Comparison of ENCODE assay signal across 29 mouse cellular contexts in genomic region chr10:112788236-112788635, GRCm38 (mm10).
DNase-seq lines count a peak whose midpoint lies in the region; ATAC-seq and TF ChIP-seq lines count a peak whose summit lies in the region.
"Had no signal": no experiment of that assay in that cellular context is flagged by ENCODE, and none has a peak within 500 bp of the region (broad histone marks: within the 10 kb centered on the region; RNA-seq: fewer than 3 reads in every experiment).

No protein-coding gene starts in this region.

- no peak overlapping the region for H3K9ac ChIP-seq in hindbrain, embryonic 11.5 days (ENCODE audit: low read depth, low read length)
- no peak overlapping the region for H3K9ac ChIP-seq in forebrain, embryonic 13.5 days
- H3K9ac ChIP-seq: embryonic facial prominence, embryonic 15.5 days; heart, embryonic 15.5 days; hindbrain, embryonic 12.5 days; liver, embryonic 14.5 days; midbrain, embryonic 15.5 days had no signal

- no peak overlapping the region for H3K27ac ChIP-seq in hindbrain, embryonic 11.5 days (ENCODE audit: low read depth, low read length)
- no peak overlapping the region for H3K27ac ChIP-seq in forebrain, embryonic 13.5 days
- H3K27ac ChIP-seq: embryonic facial prominence, embryonic 10.5 days; embryonic facial prominence, embryonic 15.5 days; heart, embryonic 10.5 days; heart, embryonic 15.5 days; hindbrain, embryonic 12.5 days; kidney, postnatal 0 days; liver, embryonic 14.5 days; midbrain, embryonic 10.5 days; midbrain, embryonic 15.5 days had no signal

- H3K79me3 ChIP-seq in C2C12 (ENCODE audit: low read depth), result no peaks in the 10 kb centered on the region

- TF ChIP-seq CTCF in C2C12 (IDR thresholded peaks at IDR 0.05; ENCODE audit: control insufficient read depth, insufficient read depth, insufficient read length), result no peak

- H3ac ChIP-seq in C2C12 (ENCODE audit: control insufficient read depth, insufficient read length, low read depth), result no peak overlapping the region

- H3K4me3 ChIP-seq in C2C12 (ENCODE audit: insufficient read depth, poor library complexity, severe bottlenecking), result no peak overlapping the region
- H3K4me3 ChIP-seq in hindbrain, embryonic 11.5 days (ENCODE audit: low read depth, low read length), result no peak overlapping the region
- H3K4me3 ChIP-seq in forebrain, embryonic 13.5 days, result no peak overlapping the region
- H3K4me3 ChIP-seq: embryonic facial prominence, embryonic 10.5 days; embryonic facial prominence, embryonic 15.5 days; heart, embryonic 10.5 days; heart, embryonic 15.5 days; hindbrain, embryonic 12.5 days; midbrain, embryonic 10.5 days; midbrain, embryonic 15.5 days had no signal

- no peaks in the 10 kb centered on the region for H3K27me3 ChIP-seq in C2C12 (ENCODE audit: control insufficient read depth, insufficient read depth, insufficient read length)
- no peaks in the 10 kb centered on the region for H3K27me3 ChIP-seq in hindbrain, embryonic 11.5 days (ENCODE audit: control insufficient read depth, insufficient read depth, low read length)
- no peaks in the 10 kb centered on the region for H3K27me3 ChIP-seq in forebrain, embryonic 13.5 days
- H3K27me3 ChIP-seq: embryonic facial prominence, embryonic 15.5 days; heart, embryonic 15.5 days; hindbrain, embryonic 12.5 days; midbrain, embryonic 15.5 days had no signal

- H3K79me2 ChIP-seq in C2C12 (ENCODE audit: control insufficient read depth, insufficient read depth), result no peaks in the 10 kb centered on the region

- WGBS in hindbrain, embryonic 11.5 days, result 84% methylated on average over 3 of the region's 3 CpGs
- 82% methylated on average over 3 of the region's 3 CpGs for WGBS in forebrain, embryonic 13.5 days

- H3K4me1 ChIP-seq in hindbrain, embryonic 11.5 days (replicated peaks; ENCODE audit: control insufficient read depth, insufficient read depth, low read length), result no peaks in the 10 kb centered on the region
- H3K4me1 ChIP-seq in forebrain, embryonic 13.5 days, result no peaks in the 10 kb centered on the region
- H3K4me1 ChIP-seq: embryonic facial prominence, embryonic 10.5 days; embryonic facial prominence, embryonic 15.5 days; heart, embryonic 10.5 days; heart, embryonic 15.5 days; hindbrain, embryonic 12.5 days; midbrain, embryonic 10.5 days; midbrain, embryonic 15.5 days had no signal

- H3K36me3 ChIP-seq in C2C12 (ENCODE audit: control insufficient read depth, insufficient read depth), result no peaks in the 10 kb centered on the region
- H3K36me3 ChIP-seq in hindbrain, embryonic 11.5 days (ENCODE audit: control insufficient read depth, insufficient read depth, low read length), result no peaks in the 10 kb centered on the region
- no peaks in the 10 kb centered on the region for H3K36me3 ChIP-seq in forebrain, embryonic 13.5 days (ENCODE audit: poor library complexity, severe bottlenecking)
- H3K36me3 ChIP-seq: embryonic facial prominence, embryonic 10.5 days; embryonic facial prominence, embryonic 15.5 days; heart, embryonic 10.5 days; heart, embryonic 15.5 days; hindbrain, embryonic 12.5 days; midbrain, embryonic 10.5 days; midbrain, embryonic 15.5 days had no signal

- peak; percentile 22 for DNase-seq in NIH3T3 (ENCODE audit: low read depth)
- peak; percentile 71 for DNase-seq in adrenal gland, postnatal 36 days
- DNase-seq in hindbrain, embryonic 11.5 days (ENCODE audit: low spot score), result no peak
- DNase-seq in lung, postnatal 4 days, result no peak
- DNase-seq: cerebellum, adult 18-20 months; cerebellum, postnatal 14 days; gastrocnemius, postnatal 14 days; heart, adult 11 months; kidney, adult 8-10 months; kidney, postnatal 4 days; layer of hippocampus, postnatal 36 days; liver; lung, adult 2 months; lung, postnatal 10 days; right cerebral cortex, postnatal 14 days had no signal

- no peaks in the 10 kb centered on the region for H3K9me3 ChIP-seq in hindbrain, embryonic 11.5 days (ENCODE audit: control insufficient read depth, low read length)
- H3K9me3 ChIP-seq in forebrain, embryonic 13.5 days (replicated peaks), result no peaks in the 10 kb centered on the region
- H3K9me3 ChIP-seq: embryonic facial prominence, embryonic 10.5 days; embryonic facial prominence, embryonic 15.5 days; heart, embryonic 10.5 days; heart, embryonic 15.5 days; hindbrain, embryonic 12.5 days; midbrain, embryonic 10.5 days; midbrain, embryonic 15.5 days had no signal

- no peak overlapping the region for H3K4me2 ChIP-seq in hindbrain, embryonic 11.5 days (replicated peaks; ENCODE audit: low read depth, low read length)
- H3K4me2 ChIP-seq in forebrain, embryonic 13.5 days, result no peak overlapping the region
- H3K4me2 ChIP-seq: embryonic facial prominence, embryonic 15.5 days; heart, embryonic 15.5 days; hindbrain, embryonic 12.5 days; midbrain, embryonic 15.5 days had no signal

- ATAC-seq in hindbrain, embryonic 11.5 days (ENCODE audit: low FRiP score), result no peak
- no peak for ATAC-seq in forebrain, embryonic 13.5 days
- ATAC-seq: activated CD4-positive, CD25-positive, alpha-beta regulatory T cell, adult 4 months; forebrain, embryonic 14.5 days; intestine, embryonic 16.5 days; midbrain, embryonic 15.5 days had no signal

TF ChIP-seq in C2C12, 6 proteins besides CTCF, POLR2A, EP300 and RAD21:
- TF ChIP-seq MYOG (IDR thresholded peaks at IDR 0.05; ENCODE audit: control insufficient read depth, extremely low read depth, insufficient read length) (no peak), USF1 (IDR thresholded peaks at IDR 0.05; ENCODE audit: low read depth) (no peak), CEBPB (IDR thresholded peaks at IDR 0.05; ENCODE audit: low read depth) (peak; percentile 36), MAX (IDR thresholded peaks at IDR 0.05) (peak; percentile 36), MYOD1 (IDR thresholded peaks at IDR 0.05; ENCODE audit: control insufficient read depth, insufficient read length, low read depth) (peak; percentile 91), FOSL1 (IDR thresholded peaks at IDR 0.05; ENCODE audit: insufficient read depth, low read length, poor library complexity, severe bottlenecking) (peak; percentile 98)

Comparison
In these comparisons a context has a peak if more than half of its experiments do, and no peak if none do; other contexts are left out.
1. DNase-seq: peak in NIH3T3 (single experiment) and adrenal gland, postnatal 36 days (2 of 2); none in hindbrain, embryonic 11.5 days (single experiment) and lung, postnatal 4 days (0 of 2).